In genomic region chr13:56073186-56073585, GRCm38 (mm10) we compare ENCODE assay signal across 4 mouse cellular contexts.
"Had no signal": no experiment of that assay in that cellular context is flagged by ENCODE, and none has a peak within 500 bp of the region (broad histone marks: within the 10 kb centered on the region; RNA-seq: fewer than 3 reads in every experiment).

No protein-coding gene starts in this region.

- DNase-seq: kidney, postnatal 14 days; lung, embryonic 14.5 days; lung, postnatal 14 days; thymus, postnatal 4 days had no signal
